In the genomic region with DNA sequence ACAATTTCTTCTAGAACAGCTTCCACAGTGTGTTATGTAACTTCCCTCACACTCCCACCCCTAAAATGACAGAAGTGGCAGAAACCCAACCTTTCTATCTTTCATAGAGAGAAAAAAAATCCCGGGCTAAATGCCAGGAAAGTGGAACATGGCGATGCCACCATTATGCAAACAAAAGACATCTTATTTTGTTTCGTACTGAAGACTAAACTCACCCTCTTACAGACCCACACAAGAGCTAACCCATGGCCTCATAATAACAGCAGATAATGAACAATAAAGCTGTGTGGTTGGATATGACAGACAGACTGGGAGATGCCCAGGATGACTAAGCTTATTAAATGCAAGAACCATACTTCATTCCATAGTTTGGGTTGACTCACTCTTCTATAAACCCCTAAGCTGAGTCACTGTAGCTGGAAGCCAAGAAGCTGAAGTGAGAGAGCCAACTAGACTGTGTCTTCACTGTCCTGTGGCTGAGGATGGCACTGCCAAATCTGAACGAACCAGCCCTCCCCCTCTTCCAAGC, we compare ENCODE assay signal across 11 mouse cellular contexts.
DNase-seq lines count a peak whose midpoint lies in the region; ATAC-seq and TF ChIP-seq lines count a peak whose summit lies in the region.
"Had no signal": no experiment of that assay in that cellular context is flagged by ENCODE, and none has a peak within 500 bp of the region (broad histone marks: within the 10 kb centered on the region; RNA-seq: fewer than 3 reads in every experiment).

No protein-coding gene starts in this region.

- H3K79me3 ChIP-seq in C2C12 (ENCODE audit: low read depth) = no peaks in the 10 kb centered on the region

- no peaks in the 10 kb centered on the region for H3K9me3 ChIP-seq in heart, embryonic 11.5 days (replicated peaks; ENCODE audit: control insufficient read depth, low read length)
- H3K9me3 ChIP-seq: hindbrain, embryonic 13.5 days; liver, embryonic 13.5 days had no signal

- H3K4me2 ChIP-seq in heart, embryonic 11.5 days = no peak overlapping the region
- H3K4me2 ChIP-seq: hindbrain, embryonic 13.5 days; liver, embryonic 13.5 days had no signal

- no peaks in the 10 kb centered on the region for H3K79me2 ChIP-seq in C2C12 (ENCODE audit: control insufficient read depth, insufficient read depth)
- H3K79me2 ChIP-seq in heart, adult 2 months (replicated peaks; ENCODE audit: control insufficient read depth, insufficient read depth, low read length) = no peaks in the 10 kb centered on the region

- no peak for TF ChIP-seq EP300 in heart, adult 2 months (IDR thresholded peaks at IDR 0.05; ENCODE audit: insufficient read depth, low read depth, low read length)

- no peaks in the 10 kb centered on the region for H3K4me1 ChIP-seq in heart, embryonic 11.5 days (ENCODE audit: control insufficient read depth, insufficient read depth, low read length)
- H3K4me1 ChIP-seq in heart, adult 2 months (ENCODE audit: control insufficient read depth, insufficient read depth, low read length) = peaks cover 1% of the 10 kb centered on the region; the same call in 1 of the 2 replicates
- H3K4me1 ChIP-seq: hindbrain, embryonic 13.5 days; liver, embryonic 13.5 days had no signal

- no peak overlapping the region for H3K27ac ChIP-seq in heart, embryonic 11.5 days (ENCODE audit: low read depth, low read length)
- H3K27ac ChIP-seq in heart, adult 2 months = no peak overlapping the region
- H3K27ac ChIP-seq: hindbrain, embryonic 13.5 days; liver, embryonic 13.5 days had no signal

- 76% methylated on average over 4 of the region's 4 CpGs for WGBS in heart, embryonic 11.5 days (ENCODE audit: insufficient replicate concordance)
- WGBS in heart, adult 2 months = 55% methylated on average over 4 of the region's 4 CpGs

- intact Hi-C loops in heart, postnatal 25 days (cut with DNase I) = loop anchor here (10.0 kb wide), 1 partner anchor 107 kb away; no protein-coding TSS in a partner anchor
- intact Hi-C loops in left cerebral cortex, postnatal 36 days (cut with DNase I) = loop anchor here (5.0 kb wide), 1 partner anchor 75 kb away; no protein-coding TSS in a partner anchor
- intact Hi-C loops in heart, adult 2 months (cut with DNase I) = no loop called here

- no peak overlapping the region for H3ac ChIP-seq in C2C12 (ENCODE audit: control insufficient read depth, insufficient read length, low read depth)

- 0 out of 2 replicates have a peak, but pooled peaks have one; percentile 10 for ATAC-seq in heart, embryonic 11.5 days (replicated peaks; ENCODE audit: insufficient number of reproducible peaks, low FRiP score, low TSS enrichment)

- H3K4me3 ChIP-seq in heart, embryonic 11.5 days (ENCODE audit: low read depth, low read length) = no peak overlapping the region
- no peak overlapping the region for H3K4me3 ChIP-seq in C2C12 (ENCODE audit: insufficient read depth, poor library complexity, severe bottlenecking)
- no peak overlapping the region for H3K4me3 ChIP-seq in heart, adult 2 months
- H3K4me3 ChIP-seq: hindbrain, embryonic 13.5 days; liver, embryonic 13.5 days had no signal

- H3K9ac ChIP-seq in heart, embryonic 11.5 days (ENCODE audit: low read depth, low read length) = no peak overlapping the region
- H3K9ac ChIP-seq in heart, adult 2 months (ENCODE audit: low read depth, low read length) = no peak overlapping the region
- H3K9ac ChIP-seq: hindbrain, embryonic 13.5 days; liver, embryonic 13.5 days had no signal

- no peaks in the 10 kb centered on the region for H3K27me3 ChIP-seq in heart, embryonic 11.5 days (ENCODE audit: control insufficient read depth, insufficient read depth, low read length)
- no peaks in the 10 kb centered on the region for H3K27me3 ChIP-seq in C2C12 (ENCODE audit: control insufficient read depth, insufficient read depth, insufficient read length)
- no peaks in the 10 kb centered on the region for H3K27me3 ChIP-seq in heart, adult 2 months (ENCODE audit: control insufficient read depth, insufficient read depth, low read length)
- H3K27me3 ChIP-seq: hindbrain, embryonic 13.5 days; liver, embryonic 13.5 days had no signal

- DNase-seq in heart, postnatal 25 days (ENCODE audit: low spot score) = no peak
- DNase-seq in fibroblast of lung, adult 2 months (ENCODE audit: low read depth) = peak; percentile 78
- peak; percentile 47 to 63 for DNase-seq in left cerebral cortex, postnatal 36 days (ENCODE audit: low spot score in 2 of 2)
- no peak for DNase-seq in heart, adult 2 months
- no peak for DNase-seq in cerebellum, postnatal 4 days (ENCODE audit: low spot score in 2 of 2)
- DNase-seq in thymus, adult 18-20 months = no peak
- DNase-seq: cerebellum, adult 11-12 months; liver, embryonic 13.5 days had no signal

- no peak for TF ChIP-seq POLR2A in heart, adult 2 months (IDR thresholded peaks at IDR 0.05; ENCODE audit: insufficient read depth, low read depth, low read length)

- H3K36me3 ChIP-seq in heart, embryonic 11.5 days (ENCODE audit: control insufficient read depth, insufficient read depth, low read length) = no peaks in the 10 kb centered on the region
- H3K36me3 ChIP-seq in C2C12 (ENCODE audit: control insufficient read depth, insufficient read depth) = no peaks in the 10 kb centered on the region
- no peaks in the 10 kb centered on the region for H3K36me3 ChIP-seq in heart, adult 2 months (ENCODE audit: control insufficient read depth, insufficient read depth, low read length)
- H3K36me3 ChIP-seq: hindbrain, embryonic 13.5 days; liver, embryonic 13.5 days had no signal

- no peak for TF ChIP-seq CTCF in C2C12 (IDR thresholded peaks at IDR 0.05; ENCODE audit: control insufficient read depth, insufficient read depth, insufficient read length)
- TF ChIP-seq CTCF in heart, adult 2 months (IDR thresholded peaks at IDR 0.05) = no peak

TF ChIP-seq in C2C12, 6 proteins besides CTCF, POLR2A, EP300 and RAD21:
- TF ChIP-seq MYOD1 (IDR thresholded peaks at IDR 0.05; ENCODE audit: control insufficient read depth, insufficient read length, low read depth) = no peak
- peak; percentile 36 for TF ChIP-seq MAX (IDR thresholded peaks at IDR 0.05)
- no peak for TF ChIP-seq USF1 (IDR thresholded peaks at IDR 0.05; ENCODE audit: low read depth)
- no peak for TF ChIP-seq MYOG (IDR thresholded peaks at IDR 0.05; ENCODE audit: control insufficient read depth, extremely low read depth, insufficient read length)
- TF ChIP-seq FOSL1 (IDR thresholded peaks at IDR 0.05; ENCODE audit: insufficient read depth, low read length, poor library complexity, severe bottlenecking) = peak; percentile 98
- peak; percentile 24 for TF ChIP-seq CEBPB (IDR thresholded peaks at IDR 0.05; ENCODE audit: low read depth)

Comparison
In these comparisons a context has a peak if more than half of its experiments do, and no peak if none do; other contexts are left out.
1. DNase-seq: peak in fibroblast of lung, adult 2 months (single experiment) and left cerebral cortex, postnatal 36 days (2 of 2); none in heart, postnatal 25 days (single experiment), heart, adult 2 months (0 of 2), cerebellum, postnatal 4 days (0 of 2) and thymus, adult 18-20 months (0 of 2).